11 mouse cellular contexts compared by ENCODE assay signal in genomic region chr2:71176329-71177249, GRCm38 (mm10).
"Had no signal": no experiment of that assay in that cellular context is flagged by ENCODE, and none has a peak within 500 bp of the region (broad histone marks: within the 10 kb centered on the region; RNA-seq: fewer than 3 reads in every experiment).

No protein-coding gene starts in this region.

- H3K36me3 ChIP-seq: limb, embryonic 15.5 days had no signal

- DNase-seq: kidney, adult 11 months; kidney, postnatal 10 days; kidney, postnatal 4 days; lung, adult 2 months; lung, postnatal 14 days; right cerebral cortex, adult 18-20 months; right cerebral cortex, postnatal 25 days; thymus, postnatal 36 days had no signal

- H3K4me2 ChIP-seq: limb, embryonic 15.5 days had no signal

- H3K4me3 ChIP-seq: left cerebral cortex, adult 2 months; limb, embryonic 15.5 days had no signal

- H3K9ac ChIP-seq: limb, embryonic 15.5 days had no signal

- H3K27ac ChIP-seq: left cerebral cortex, adult 2 months; limb, embryonic 15.5 days; macrophage had no signal

- H3K9me3 ChIP-seq: limb, embryonic 15.5 days had no signal

- H3K27me3 ChIP-seq: limb, embryonic 15.5 days had no signal
